Mouse (Mus musculus): ENCODE results near the gene Sorbs1.

Gene Sorbs1

DNA sequence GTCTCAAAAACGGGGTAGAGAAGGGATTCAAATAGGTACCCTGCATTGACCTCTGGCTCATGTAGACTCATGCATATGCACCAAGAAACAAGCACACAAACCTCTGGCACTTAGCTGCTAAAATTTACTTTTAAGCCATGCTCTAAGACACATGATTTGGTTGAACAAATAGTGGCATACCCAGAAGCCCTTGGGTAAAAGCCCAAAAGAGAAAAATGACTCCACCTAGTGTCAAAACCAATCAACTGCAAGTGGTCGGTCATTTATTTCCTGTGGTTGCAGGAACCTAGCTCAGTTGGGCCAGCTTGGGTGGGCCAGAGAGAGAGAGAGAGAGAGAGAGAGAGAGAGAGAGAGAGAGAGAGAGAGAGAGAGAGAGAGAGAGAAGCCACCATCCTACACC is 109.0 kb downstream of the Sorbs1 start:
- DNase-seq, result no peak

GRCm38 (mm10) chr19:40403999-40404398 is 109.6 kb downstream of the Sorbs1 start:
- DNase-seq, result no peak

- DNase-seq, result no peak
Observed at GRCm38 (mm10) chr19:40402155-40402963, 111.2 kb downstream of the Sorbs1 start.

- DNase-seq, result no peak
Observed at GRCm38 (mm10) chr19:40401213-40401612, 112.4 kb downstream of the Sorbs1 start.

GRCm38 (mm10) chr19:40400426-40401030 is 113.1 kb downstream of the Sorbs1 start:
- DNase-seq, result no peak

GRCm38 (mm10) chr19:40395757-40396661 is 117.6 kb downstream of the Sorbs1 start:
- DNase-seq, result peak; percentile 83

DNA sequence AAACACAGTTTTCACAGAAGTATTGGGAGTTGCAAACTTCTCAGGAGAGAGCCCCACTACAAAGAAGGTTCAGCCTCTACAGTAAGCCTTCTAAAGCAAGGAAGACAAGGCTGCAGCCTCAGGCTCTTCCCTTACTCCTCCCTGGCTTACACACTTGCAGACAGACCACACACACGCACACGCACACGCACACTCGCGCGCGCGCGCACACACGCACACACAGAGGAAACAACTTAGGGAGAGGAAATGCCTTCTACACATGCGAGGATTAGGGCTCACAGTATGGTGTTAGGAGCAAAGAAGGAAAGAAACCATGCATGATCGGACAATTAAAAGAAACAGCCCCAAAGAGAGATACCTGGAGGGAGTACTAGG is 118.3 kb downstream of the Sorbs1 start:
- no peak for DNase-seq

DNA sequence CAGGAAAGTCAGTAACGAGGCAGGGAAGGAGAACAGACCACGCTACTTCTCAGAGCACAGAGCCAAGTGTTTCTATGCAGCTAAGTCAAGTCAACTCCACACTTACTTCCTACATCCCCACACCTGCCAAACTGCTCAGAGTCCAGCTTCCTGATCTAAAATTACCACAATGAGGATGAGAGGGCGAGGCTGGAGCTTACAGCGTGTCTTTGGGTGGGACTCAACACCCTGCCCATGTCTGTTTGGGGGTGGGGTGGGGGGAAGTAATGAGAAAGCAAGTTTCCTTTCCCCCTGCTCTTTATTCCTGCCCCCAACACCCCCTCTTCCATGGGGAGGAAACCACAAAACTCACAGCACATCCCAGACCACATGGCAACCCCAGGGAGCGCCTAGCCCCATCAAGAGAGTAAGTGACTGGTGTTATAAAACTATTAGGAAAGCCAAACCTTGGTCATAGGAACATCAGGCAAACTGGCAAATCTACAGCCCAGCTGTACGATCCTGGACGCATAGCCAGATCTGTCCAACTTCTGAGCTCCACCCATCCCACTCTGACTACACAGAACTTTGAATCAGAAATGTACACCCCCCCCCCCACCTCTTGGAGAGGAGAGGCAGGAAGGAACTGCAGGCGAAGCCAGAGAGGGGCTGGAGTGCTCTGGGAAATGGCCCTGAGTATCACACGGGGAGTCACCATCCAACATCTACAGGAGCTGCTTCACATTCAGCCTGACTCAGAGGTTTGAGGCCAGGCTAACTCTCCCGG is 118.8 kb downstream of the Sorbs1 start:
- no peak for DNase-seq

GRCm38 (mm10) chr19:40392795-40393392 is 120.7 kb downstream of the Sorbs1 start:
- no peak for DNase-seq

DNA sequence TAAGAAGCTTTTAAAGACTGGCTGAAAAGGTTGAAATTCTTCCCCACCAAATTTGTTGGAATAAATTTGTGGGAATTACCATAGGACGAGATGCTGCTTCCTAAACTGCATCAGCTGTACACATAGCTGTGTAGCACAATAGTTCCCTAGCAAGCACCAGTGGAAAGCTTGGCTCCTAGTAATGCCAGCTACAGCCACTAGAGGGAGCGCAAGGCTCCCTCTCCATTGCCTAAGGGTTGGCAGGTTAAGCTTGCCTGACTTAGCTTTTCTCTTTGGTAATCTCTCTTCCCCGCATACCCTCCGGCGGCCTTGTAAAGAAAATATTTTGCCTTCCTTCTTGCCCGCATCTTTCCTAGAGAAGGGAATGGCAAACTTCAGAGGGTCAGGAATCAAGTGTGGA is 122.1 kb downstream of the Sorbs1 start:
- peak; percentile 89 for DNase-seq

- no peak for DNase-seq
Observed at GRCm38 (mm10) chr19:40386916-40387315, 126.7 kb downstream of the Sorbs1 start.

GRCm38 (mm10) chr19:40385334-40385733 is 128.2 kb downstream of the Sorbs1 start:
- DNase-seq, result no peak

DNA sequence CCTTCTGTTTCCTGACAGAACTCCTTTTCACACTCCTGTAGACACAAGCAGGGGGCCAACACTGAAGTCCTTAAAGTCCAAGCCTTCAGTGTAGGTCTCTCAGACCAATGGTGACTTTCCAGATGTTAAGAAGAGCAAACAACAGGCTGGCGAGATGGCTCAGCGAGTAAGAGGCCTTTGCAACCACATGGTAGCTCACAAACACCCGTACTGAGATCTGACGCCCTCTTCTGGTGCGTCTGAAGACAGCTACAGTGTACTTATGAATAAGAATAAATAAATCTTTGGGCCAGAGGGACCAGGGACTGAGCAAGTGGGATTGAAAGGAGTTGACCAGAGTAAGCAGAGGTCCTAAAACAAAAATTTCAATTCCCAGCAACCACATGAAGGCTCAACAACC is 129.6 kb downstream of the Sorbs1 start:
- DNase-seq, result no peak

- DNase-seq, result no peak
Observed at GRCm38 (mm10) chr19:40380656-40381055, 132.9 kb downstream of the Sorbs1 start.

DNA sequence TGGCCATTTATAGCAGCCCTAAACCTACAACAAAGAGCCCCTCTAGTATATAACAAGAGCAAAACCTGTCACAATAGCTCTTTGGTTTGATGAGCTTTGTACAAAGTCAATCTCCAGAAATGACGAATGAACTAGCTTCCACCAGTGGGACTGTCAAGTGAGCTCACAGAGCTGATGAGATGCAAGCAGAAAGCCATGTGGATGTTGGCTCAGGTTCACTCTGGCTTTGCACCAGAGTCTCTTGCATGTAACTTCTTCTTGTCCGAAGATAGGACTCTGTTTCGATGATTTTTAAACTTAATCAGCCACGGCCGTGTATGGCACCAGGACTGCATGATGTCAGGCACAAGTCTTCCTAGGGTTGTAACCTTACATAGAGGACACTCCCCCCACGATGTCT is 133.6 kb downstream of the Sorbs1 start:
- no peak for DNase-seq

- no peak for DNase-seq
Observed at GRCm38 (mm10) chr19:40379081-40379480, 134.5 kb downstream of the Sorbs1 start.

DNA sequence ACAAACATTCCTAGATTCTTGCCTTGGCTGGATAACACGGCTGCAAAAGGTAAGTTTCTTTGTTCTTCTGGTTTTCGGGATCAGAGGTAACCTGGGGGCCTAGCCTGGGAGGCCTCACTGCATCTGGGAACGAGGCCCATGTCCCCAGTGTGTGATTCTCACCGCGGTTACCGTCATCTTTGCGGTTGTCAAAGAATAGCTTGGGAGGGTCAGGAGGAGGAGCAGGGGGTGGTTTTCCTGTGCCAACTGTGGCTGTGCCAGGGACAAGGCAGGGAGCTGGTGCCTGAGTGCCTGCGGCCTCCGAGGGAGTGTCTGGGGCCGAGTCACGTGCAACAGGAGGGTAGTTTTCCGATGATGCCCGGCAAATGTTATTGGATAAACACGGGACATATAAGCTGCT is 135.9 kb downstream of the Sorbs1 start:
- DNase-seq, result no peak

DNA sequence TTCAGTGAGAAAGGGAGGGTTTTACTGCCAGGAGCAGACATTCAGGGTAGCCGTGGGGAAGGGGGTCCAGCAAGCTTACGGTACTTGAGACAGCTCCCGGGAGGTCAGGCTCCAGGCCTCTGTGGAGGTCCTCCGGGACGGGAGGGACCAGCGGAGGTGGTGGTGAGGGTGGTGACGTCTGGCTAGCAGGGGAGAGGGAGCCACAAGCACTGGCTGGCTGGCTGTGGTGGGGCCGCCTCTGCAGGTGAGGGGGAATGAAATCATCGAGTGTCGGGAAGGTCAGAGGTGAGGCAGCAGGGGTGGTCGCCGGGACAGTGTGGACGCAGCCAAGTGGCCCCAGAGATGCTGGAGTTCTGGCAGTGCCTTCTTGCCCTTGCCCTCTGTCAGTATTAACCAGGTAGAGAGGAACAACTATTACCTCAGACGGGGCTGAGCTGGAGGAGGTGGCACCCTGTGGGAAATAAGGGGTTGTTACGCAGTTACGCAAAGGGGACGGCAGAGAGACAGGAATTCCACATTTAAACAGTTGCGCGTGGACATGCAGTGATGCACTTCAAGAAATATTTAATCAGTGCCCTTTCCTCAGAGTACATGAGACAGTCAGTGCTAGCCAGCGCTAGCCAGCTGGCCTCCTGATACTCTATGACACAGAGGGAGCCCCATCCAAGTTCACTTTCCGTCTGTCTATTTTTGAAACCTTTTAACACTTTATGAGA is 136.9 kb downstream of the Sorbs1 start:
- DNase-seq, result no peak

GRCm38 (mm10) chr19:40374720-40375119 is 138.9 kb downstream of the Sorbs1 start:
- no peak for DNase-seq

- DNase-seq, result no peak
Observed at GRCm38 (mm10) chr19:40372679-40373078, 140.9 kb downstream of the Sorbs1 start.

DNA sequence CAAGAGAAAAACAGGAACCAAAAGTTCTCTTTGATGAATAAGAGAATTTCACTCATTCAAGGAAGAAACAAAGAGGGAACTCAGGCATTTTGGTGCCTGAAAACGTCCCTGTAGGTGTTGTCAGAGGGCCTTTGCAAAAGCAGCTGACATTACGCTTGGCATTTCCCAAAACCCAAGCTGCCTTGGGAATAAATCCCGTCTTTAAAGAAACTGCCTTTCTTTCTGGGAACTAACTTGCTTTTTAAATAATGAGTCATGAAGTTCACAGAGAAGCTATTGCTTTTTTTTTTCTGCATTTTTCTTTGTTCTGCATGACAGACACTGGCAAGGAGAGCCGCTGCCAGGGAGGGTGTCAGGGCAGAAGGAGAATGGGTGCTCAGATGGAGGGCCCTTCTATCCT is 141.7 kb downstream of the Sorbs1 start:
- DNase-seq, result no peak

Measured in cerebellum, adult 9-10 months (tissue).